Mouse (Mus musculus) cerebral cortex, adult 2 months (tissue): ENCODE results near the gene Brd4.

Experiments used
- WGBS: fragments of 180-500 bp; shearing (Covaris S2); methylation state at CpG from one replicate; pipeline ENCODE4 v1.1.7; 2018; 5-methylcytosine and 5-hydroxymethylcytosine counted together

Gene Brd4

DNA sequence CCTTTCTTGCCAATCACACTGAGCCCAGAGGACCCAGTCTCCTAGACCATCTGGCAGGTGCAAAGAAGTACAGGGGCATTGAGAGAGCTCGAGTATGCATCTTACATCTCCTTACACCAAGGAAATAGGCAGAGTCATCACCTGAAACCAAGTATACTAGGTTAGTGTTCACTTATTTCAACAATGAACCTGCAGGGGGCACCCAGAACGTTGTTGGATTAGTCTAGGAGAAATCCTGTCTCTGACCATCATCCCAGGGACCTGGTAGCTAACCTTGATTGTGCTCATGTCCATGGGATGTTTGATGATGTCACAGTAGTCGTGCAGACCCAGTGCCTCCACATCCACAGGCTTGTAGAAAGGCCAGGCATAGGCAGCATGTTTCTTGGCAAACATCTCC is 63.6 kb downstream of the Brd4 start:
- 49% methylated on average over 3 of the region's 3 CpGs for WGBS

DNA sequence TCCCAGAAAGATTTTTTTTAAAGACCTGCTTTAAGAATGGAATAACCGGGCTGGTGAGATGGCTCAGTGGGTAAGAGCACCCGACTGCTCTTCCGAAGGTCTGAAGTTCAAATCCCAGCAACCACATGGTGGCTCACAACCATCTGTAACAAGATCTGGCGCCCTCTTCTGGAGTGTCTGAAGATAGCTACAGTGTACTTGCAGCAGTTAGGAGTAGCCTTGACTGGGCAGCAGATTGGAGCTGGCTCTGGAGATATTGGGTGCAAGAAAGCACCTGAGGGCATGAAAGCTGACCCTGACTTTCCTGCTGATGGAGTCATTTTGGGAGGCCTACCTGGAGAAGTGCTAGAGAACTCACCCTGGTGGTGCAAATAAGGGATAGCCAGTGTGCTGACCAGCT is 68.9 kb downstream of the Brd4 start:
- WGBS = 59% methylated on average over 4 of the region's 4 CpGs

DNA sequence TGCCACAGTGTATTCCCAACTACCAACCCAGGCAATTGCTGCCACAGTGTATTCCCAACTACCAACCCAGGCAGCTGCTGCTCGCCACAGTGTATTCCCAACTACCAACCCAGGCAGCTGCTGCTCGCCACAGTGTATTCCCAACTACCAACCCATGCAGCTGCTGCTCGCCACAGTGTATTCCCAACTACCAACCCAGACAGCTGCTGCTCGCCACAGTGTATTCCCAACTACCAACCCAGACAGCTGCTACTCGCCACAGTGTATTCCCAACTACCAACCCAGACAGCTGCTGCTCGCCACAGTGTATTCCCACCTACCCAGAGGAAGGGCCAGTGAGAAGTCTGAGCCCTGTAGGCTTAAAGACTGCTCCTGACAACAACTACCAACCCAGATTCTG is 73.0 kb downstream of the Brd4 start:
- 85% methylated on average over 6 of the region's 6 CpGs for WGBS

DNA sequence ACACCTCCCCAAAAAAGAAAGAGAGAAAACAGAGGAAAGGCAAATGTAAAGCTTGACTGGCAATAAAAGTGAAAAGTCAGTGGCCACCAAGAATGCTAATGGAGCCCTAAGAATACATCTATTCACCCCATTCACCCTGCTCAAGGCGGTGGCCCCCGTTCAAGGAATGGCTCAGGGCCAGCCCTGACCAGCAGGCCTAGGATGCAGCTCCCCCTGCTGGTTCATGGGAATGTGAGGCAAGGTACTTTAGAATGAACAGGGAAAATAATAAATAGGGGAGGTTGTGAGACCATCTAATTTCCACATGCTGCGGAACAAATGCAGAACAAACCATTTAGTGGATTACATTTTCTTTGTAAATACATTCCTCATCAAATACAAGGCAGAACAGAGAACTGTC is 74.8 kb downstream of the Brd4 start:
- WGBS = 27% methylated on average over 3 of the region's 3 CpGs

DNA sequence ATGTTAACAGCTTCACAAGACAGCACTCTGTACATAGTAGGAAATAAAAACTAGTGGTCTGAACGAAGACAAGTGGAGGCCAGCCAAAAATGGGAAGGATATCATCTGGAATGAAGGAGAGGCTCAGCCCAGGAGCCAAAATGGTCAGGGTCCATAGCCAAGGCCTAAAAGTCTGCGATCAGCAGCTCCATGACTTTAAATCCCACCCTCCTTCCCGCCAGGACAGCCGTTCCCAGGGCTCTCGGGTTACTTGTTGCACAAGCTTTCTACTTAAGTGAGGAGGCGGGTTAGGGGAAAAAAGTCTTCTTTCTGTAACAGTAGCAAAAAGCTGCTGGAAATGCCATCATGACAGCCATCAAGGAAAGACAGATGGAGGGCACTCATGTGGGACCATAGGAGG is 75.4 kb downstream of the Brd4 start:
- 65% methylated on average over 6 of the region's 6 CpGs for WGBS

DNA sequence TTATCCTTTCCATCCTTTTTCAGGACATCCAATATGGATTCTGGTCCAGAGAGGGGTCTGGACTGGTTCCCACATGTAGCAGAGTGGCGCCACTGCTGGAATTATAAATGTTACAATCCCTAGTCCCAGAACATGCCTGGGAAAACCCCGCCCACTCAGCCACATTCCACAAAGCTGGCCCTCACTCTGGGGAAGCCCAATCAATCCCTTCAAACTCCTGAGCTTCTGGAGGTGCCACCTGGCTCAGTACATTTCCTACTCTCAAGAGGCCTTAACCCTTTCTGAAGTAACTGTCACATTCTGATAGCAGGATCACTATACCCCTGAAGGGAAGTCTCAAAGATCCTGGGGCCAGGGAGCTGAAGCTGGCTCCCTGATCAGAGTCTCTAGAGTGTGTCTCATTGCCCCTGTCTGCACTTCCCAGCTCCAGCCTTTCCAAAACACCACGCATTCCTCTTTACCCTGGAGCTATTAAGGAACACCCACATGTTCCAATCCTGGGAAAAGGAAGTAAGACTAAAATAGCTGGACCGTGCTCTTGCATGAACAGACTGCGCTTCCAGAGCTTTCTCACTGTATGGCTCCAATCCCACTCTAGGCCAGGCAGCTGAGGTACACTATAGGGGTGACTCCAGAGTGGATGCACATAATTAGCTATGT is 76.8 kb downstream of the Brd4 start:
- WGBS = 39% methylated on average over 5 of the region's 5 CpGs

DNA sequence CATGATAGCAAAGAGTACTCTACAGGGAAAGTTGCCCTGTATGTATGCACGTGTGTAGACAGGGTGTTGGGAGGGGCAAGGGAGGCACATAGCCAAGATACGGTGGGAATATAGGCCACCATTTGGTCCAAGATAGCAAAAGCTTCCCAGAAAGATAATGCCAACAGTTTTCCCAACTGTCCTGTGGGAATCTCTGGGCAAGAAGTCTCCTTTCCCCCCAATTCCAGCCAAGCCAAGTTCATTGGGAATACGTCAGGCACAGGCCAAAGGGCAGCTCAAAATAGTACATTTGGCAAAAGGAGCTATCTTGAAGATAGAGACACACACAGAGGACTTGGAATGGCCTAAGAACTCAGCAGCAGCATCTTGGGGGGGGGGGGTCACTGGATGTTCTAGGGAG is 79.2 kb downstream of the Brd4 start:
- WGBS = 65% methylated on average over 3 of the region's 3 CpGs

DNA sequence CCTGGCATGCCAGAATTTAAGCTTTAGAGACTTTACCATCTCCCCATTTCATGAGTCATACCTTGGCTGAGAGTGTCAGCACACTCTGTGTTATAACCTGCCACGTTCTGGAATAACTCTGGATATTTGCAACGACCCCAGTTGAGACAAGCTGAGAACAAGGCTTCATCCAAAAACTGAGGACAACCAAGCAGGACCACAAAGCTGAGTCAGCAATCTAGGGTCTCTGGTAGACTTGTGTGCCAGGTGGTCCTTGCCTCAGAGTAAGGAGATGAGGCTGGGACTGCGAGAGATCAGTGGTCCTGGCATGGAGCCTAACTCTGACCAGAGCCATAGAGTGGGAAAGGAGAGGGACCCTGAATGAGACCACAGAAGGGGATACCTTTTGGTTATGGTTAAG is 81.5 kb downstream of the Brd4 start:
- 56% methylated on average over 3 of the region's 3 CpGs for WGBS

DNA sequence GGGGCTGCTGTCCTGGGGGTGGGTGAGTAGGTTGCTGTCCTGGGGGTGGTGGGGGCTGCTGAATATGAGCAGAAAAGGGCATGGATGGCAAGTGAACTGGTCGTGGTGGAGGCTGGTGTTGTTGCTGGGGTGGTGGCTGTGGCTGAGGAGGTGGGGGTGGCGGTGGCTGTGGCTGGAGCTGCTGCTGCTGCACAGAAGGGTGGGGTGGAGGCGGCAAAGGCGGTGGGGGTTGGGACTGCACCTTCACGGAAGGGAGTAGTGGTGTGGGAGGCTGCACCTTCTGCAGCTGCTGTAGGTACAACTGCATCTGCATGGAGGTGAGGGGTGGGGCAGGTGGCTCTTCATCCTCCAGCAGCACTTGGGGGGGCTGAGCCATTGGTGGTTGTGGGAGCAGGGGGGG is 83.4 kb downstream of the Brd4 start:
- 69% methylated on average over 5 of the region's 5 CpGs for WGBS

DNA sequence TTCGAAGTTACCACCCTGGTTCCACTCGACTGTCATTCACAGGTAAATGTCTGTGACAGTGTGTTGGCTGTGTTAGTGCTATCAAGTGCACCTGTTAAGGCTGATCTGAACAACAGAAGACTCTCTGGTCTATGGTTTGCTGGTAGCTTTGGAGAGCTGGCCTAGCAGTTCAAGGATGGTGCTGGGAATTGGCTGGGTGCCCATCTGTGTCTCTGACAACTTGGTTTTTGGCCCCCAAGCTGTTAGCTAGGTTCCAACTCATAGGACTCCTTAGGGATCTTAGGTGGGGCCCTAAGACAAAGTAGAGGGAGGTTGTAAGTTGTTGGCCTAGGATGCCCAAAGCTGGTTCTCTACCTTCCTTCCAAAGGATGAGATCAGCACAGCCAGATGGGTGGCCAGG is 84.7 kb downstream of the Brd4 start:
- 89% methylated on average over 2 of the region's 2 CpGs for WGBS

DNA sequence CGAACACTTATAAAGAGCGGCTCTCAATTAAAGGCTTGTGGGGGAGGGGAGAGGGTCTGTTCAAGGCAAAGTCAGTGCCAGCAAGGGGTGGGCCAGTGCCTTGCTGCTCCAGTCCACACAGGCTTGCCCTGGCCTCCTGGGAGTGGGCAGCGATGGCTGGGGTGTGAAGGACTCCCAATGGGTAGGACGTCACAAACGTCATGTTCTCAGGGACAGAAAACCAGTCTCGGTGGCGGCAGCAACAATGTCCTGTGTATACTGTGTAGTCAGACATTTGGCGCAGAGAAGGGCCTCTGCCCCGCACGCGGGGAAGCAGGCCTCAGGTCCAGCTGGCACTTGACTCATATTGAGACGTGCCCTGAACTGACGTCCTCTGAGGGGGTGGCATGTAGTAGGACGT is 87.4 kb downstream of the Brd4 start:
- 49% methylated on average over 14 of the region's 14 CpGs for WGBS

DNA sequence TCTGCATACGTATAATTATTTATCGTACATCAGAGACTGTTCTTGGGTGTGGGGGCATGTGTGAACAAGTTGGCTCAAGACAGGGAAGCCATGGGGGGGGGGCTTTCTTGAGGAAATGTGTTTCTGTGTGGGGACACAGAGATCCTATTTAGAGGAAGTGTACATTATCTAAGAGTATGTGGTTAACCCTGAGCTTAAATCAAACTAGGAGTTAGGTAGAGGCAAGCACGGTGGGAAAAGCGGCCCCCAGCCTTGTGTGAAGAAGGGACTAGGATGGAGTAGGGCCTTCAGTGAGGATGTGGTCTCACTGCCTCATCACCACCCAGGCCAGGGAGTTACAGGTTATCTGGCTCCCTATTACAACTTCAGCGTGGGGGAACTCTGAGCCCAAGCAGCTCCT is 88.8 kb downstream of the Brd4 start:
- WGBS = 82% methylated on average over 5 of the region's 5 CpGs

DNA sequence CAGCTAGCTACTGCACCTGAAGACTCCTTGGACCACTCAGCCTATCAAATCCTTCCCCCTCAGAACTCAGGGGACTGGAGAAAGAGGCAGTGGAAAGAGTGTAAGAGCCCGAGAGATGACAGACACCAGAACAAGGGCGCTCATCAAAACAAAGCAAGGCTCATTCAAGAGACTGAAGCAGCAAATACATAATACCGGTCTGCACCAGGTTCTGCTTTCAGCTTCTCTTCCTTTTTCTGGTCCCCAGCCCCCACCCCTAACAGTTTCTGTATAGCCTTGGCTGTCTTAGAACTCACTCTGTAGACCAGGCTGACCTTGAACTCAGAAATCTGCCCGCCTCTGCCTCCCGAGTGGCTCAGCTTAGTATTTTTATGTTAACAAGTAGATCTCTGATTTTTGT is 91.5 kb downstream of the Brd4 start:
- 83% methylated on average over 5 of the region's 5 CpGs for WGBS

DNA sequence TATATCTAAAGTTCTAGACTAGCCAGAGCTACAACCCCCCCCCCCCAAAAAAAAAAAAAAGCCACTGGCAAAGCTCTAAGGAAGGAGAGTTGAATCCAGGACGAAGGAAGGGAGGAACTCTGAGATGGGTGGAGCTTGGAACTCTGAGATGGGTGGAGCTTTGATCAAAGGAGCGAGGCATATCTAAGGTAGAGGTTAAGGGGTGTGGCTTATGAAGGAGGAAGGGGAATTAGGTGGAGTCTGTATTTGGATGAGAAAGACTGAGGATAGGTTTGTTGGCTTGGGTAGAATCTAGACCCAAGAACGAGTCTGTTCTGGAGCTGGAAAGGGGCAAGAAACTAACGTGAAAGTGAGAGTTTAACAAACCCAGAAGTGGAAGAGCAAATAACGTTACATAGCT is 94.7 kb downstream of the Brd4 start:
- WGBS = 24% methylated on average over 5 of the region's 5 CpGs

DNA sequence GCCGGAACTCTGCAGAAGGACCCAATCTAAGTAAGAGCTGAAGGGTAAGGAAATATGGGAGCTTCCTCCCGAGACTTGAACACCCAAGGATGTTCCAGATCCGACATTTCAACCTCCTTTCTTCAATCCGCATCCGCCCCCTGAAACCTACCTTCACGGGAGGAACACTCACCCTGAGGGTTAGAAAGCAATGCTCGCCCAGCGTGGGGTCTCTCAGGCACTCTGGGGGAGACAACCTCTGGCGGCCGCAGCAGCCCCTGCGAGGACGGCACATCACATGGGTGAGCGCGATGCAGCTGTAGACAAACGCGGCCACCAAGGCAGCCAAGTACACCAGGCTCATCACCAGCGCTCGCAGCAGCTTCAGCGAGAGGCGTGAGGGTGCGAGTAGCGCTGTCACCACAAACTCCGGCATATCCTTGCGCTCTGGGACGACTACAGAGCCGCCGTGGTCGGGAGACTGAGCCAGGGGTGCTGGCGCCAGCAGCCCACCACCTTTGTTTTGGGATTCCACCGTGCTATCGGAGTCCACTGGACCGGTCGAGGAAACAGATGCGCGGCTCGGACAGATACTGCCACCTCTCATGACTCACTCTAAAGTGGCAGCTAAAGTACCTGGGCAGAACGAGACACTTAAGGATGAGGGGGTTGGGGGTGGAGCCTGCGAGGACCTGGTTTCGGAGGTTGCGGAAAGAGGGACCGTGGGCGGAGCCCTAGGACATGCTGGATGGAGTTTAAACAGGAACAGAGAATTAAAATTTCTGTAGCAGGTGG is 95.5 kb downstream of the Brd4 start, which contains the start of gene Ephx3:
Gene Ephx3 (minus strand): TSS at position 687 of the 774 bp plus-strand sequence.
- WGBS = 11% methylated on average over 42 of the region's 42 CpGs

DNA sequence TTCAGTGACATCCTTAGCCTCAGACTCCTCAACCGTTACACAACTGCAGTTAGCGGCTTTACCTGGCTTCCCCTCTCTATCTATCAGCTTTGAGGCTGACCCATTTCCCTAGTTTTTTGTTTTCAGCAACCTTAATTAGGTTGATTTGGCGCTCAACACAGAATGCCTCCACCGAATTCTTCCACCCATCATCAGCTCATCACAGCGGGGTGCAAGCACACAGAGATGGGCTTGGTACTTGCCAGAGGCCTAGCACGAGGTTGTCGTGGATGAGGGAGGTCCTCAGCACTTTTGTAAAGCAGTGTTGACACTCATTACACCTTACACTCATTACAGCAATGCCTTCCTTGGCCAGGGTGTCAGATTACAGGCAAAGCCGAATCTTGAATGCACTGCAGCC is 101.5 kb downstream of the Brd4 start:
- 70% methylated on average over 8 of the region's 8 CpGs for WGBS

DNA sequence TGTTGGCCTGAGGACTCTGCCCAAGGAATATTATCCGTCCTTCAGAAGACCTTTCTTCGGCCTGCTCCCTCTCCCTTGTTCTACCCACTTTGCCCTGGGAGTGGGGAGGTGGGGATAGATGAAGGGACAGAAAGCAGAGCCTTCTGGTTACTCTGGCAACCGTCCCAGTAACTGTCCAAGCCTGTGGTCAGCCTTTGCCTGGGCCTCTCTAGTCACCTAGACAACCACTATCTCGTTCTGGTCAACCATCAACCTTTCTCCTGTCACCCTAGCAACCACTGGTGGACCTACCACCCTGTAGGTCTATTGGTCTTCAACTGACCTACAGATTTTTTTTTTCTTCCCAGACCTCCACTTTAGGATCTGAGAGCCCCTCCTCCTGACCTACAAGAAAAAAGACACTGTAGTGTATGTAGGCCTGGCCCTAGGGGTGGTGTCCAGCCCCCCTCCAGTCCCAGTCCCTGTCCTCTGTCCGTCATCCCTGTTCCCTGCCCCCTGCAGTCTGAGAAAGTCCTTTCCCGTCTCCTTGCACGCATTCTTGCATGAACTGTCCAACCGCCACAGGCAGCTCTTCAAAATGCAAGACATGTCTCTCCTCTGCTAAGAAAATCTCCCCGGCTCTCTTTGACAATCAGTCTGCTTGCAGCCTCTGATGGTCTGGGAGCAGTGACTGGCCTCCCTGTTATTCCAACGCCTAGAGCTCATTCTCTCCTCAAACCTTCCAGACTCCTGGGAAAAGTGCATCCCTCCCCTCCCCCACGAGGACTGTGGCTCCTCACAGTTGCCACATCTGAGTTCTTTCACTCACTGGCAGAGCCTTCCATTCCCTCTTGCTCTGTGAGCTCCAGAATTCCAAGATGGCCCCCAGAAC is 104.7 kb downstream of the Brd4 start:
- WGBS = 59% methylated on average over 11 of the region's 11 CpGs

DNA sequence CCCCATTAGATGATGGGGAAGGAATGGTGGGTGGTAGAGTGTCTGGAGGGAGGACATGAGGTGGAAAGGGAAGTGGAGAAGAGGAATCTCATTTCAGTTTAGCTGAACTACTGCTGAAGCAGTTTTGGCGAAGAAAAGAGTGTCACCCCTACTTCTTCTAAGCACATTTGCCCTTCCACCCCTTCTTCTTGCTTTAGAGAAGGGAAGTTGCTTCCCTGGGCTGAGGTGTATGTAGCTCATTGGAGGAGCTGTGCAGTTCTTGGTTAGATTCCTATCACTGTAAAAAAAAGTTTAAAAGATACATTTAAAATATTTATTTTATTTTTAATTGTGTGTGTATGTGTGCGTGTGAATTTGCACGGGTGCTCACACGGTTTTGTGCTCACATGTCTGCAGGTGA is 107.6 kb downstream of the Brd4 start:
- WGBS = 93% methylated on average over 4 of the region's 4 CpGs

DNA sequence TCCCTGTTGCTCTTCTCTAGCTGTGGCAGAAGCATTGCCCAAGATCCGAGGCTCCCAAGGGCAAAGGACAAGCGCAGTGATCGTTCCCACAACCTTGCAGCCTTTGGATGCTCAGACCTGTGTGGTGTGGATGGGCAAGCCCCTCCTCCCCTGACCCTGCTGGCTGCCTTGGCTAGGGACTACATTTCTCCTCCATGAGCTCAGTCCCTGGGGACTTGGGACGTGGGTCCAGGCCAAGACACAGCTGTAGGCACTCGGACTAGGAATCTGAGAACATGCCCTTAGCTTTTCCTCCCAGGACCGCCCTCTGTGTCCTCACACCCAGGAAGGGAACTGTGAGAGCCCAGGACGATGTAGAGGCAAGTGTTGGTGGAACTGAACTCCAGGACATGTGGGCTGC is 111.4 kb downstream of the Brd4 start:
- WGBS = 82% methylated on average over 7 of the region's 7 CpGs

DNA sequence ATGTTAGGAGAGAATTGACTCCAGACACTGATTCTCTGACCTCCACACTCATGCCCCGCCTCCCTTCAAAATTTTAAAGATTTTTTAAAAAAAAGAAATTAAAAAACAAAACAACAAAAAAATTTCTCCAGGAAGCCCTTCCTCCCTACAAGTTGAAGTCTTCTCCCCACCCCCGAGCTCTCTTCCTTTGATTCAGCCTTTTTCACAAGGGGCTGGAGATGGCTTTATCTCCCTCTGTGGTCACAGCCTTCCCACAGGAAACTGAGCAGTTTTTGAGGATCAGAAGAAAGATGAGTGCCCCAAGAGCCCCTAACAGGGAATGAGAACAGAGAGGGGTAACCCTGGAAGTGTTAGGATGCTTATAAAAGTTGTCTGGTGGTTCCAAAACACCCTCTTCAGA is 112.0 kb downstream of the Brd4 start:
- 82% methylated on average over 2 of the region's 2 CpGs for WGBS

DNA sequence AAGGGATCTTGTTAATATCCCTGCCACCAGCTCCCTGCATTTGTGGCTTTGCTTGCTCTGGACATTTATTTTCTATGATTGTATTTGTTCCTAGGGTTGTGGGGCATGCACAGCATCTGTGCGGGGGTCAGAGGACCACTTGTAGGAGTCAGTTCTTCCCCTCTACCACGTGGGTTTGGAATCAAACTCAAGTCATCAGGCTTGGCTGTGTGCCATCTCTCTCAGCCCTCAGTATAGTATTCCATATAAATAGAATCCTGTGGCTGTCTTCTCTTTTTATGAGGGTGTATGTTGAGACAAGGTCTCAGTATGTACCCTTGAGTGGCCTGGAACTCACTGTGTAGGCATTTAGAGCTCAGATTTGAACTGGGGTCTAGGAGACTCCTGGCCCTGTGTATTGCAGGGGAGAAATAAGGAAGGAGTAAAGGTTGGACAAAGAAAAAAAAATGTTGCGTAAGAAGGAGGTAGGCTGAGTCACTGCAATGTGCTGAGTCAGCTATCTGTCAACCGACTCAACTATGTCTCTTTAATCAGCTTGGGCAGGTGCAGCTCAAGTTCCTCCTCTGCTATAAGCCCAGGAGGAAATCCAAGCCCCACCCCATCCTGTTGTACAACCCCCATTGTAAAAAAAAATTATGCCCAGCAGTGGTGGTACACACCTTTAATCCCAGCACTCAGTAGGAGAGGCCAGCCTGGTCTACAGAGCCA is 114.8 kb downstream of the Brd4 start:
- WGBS = 65% methylated on average over 4 of the region's 4 CpGs

DNA sequence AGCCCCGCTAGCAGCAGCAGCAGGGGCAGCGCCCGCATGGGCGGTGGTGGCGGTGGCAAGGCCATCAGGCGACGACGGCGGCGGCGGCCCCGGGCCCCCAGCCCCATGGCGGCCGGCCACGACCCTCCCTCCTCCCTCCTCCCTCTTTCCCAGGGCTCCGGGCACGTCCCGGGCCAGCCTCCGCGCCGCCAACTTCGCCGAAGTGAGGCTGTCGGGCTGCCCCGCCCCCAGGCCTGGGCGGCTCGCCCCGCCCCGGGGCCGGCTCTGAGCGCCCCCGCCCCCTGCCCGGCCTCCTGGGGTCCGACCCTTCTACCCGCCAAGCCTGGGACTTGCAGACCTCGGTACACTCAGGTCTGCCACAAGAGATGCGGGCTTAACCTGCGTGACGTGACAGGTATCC is 117.8 kb downstream of the Brd4 start, which contains the start of gene Notch3:
Gene Notch3 (minus strand): TSS at position 166 of the 400 bp plus-strand sequence.
- WGBS = 3% methylated on average over 38 of the region's 39 CpGs
